17 mouse cellular contexts compared by ENCODE assay signal in genomic region chr12:50430129-50430703, GRCm38 (mm10).
"Had no signal": no experiment of that assay in that cellular context is flagged by ENCODE, and none has a peak within 500 bp of the region (broad histone marks: within the 10 kb centered on the region; RNA-seq: fewer than 3 reads in every experiment).

No protein-coding gene starts in this region.

- H3K27ac ChIP-seq: kidney, postnatal 0 days; limb, embryonic 12.5 days; liver, embryonic 13.5 days; lung, embryonic 15.5 days; macrophage; neural tube, embryonic 12.5 days; stomach, embryonic 15.5 days had no signal

- H3K27me3 ChIP-seq: limb, embryonic 12.5 days; liver, embryonic 13.5 days; lung, embryonic 15.5 days; neural tube, embryonic 12.5 days; stomach, embryonic 15.5 days had no signal

- ATAC-seq: liver, postnatal 0 days had no signal

- H3K9ac ChIP-seq: limb, embryonic 12.5 days; liver, embryonic 13.5 days; liver, postnatal 0 days; lung, embryonic 15.5 days; neural tube, embryonic 12.5 days; stomach, embryonic 15.5 days had no signal

- H3K36me3 ChIP-seq: limb, embryonic 12.5 days; liver, embryonic 13.5 days; lung, embryonic 15.5 days; neural tube, embryonic 12.5 days; stomach, embryonic 15.5 days had no signal

- H3K4me1 ChIP-seq: limb, embryonic 12.5 days; liver, embryonic 13.5 days; lung, embryonic 15.5 days; neural tube, embryonic 12.5 days; stomach, embryonic 15.5 days had no signal

- DNase-seq: kidney, adult 9 months; kidney, postnatal 36 days; layer of hippocampus, adult 9-11 months; layer of hippocampus, postnatal 36 days; liver; liver, embryonic 13.5 days; liver, postnatal 0 days; lung, postnatal 14 days; right cerebral cortex, postnatal 14 days; thymus, adult 2 months; thymus, postnatal 25 days had no signal

- H3K4me3 ChIP-seq: limb, embryonic 12.5 days; liver, embryonic 13.5 days; lung, embryonic 15.5 days; neural tube, embryonic 12.5 days; stomach, embryonic 15.5 days had no signal

- H3K4me2 ChIP-seq: limb, embryonic 12.5 days; liver, embryonic 13.5 days; lung, embryonic 15.5 days; neural tube, embryonic 12.5 days; stomach, embryonic 15.5 days had no signal

- H3K9me3 ChIP-seq: limb, embryonic 12.5 days; liver, embryonic 13.5 days; lung, embryonic 15.5 days; neural tube, embryonic 12.5 days; stomach, embryonic 15.5 days had no signal
